7 mouse cellular contexts compared by ENCODE assay signal in the genomic region with DNA sequence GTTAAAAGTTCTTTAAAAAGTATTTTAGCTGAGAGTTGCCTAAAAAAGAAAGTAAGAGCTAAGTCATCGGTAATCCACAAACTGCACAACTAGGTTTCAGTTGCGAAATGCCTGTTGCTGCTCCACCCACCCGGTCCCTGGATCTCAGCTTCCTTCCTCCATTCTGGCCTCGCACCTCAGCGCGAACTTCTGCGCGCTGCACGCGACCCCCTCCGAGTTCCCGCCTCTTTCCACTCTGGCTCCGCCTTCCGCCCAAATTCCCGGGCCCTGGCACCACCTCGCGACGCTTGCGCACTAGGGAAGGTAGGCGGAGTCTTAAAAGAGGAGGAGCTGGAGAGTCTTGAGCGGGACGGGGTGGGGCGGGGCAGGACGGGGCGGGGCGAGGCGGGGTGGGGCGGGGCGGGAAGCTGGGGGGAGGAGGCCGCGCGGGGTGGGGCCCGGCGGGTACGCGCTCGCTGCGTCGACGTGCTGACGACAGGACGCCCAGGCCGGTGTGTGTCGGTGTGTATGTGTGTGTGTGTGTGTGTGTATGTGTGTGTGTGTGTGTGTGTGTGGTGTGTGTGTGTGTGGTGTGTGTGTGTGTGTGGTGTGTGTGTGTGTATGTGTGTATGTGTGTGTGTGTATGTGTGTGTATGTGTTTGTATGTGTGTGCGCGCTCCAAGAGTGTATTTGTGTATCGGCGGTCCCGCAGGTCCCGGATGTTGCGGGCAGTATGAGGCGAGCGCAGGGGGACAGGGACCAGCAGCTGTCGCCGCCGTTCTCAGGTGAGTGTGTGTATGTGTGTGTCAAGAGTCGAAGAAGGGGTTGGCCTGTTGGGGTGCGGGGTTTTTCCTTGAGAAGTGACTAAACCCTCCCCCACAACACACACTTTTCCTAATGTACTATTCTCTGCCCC. TPM values are rescaled to one million over a fixed set of nuclear protein-coding genes. Genes with fewer than 3 reads are reported as not detected.
DNase-seq lines count a peak whose midpoint lies in the region; ATAC-seq lines count a peak whose summit lies in the region.

A gene (plus strand): TSS at position 440 of the 895 bp plus-strand sequence.

- peaks cover 9% of the 10 kb centered on the region for H3K36me3 ChIP-seq in embryonic facial prominence, embryonic 10.5 days (replicated peaks)
- H3K36me3 ChIP-seq in limb, embryonic 10.5 days: peaks cover 8% of the 10 kb centered on the region
- no peaks in the 10 kb centered on the region for H3K36me3 ChIP-seq in midbrain, embryonic 13.5 days

- H3K4me2 ChIP-seq in midbrain, embryonic 13.5 days (replicated peaks): peak within 1 kb of the TSS; percentile 71

- peaks cover 13% of the 10 kb centered on the region for H3K27me3 ChIP-seq in embryonic facial prominence, embryonic 10.5 days (replicated peaks; ENCODE audit: low read depth, poor library complexity, severe bottlenecking)
- H3K27me3 ChIP-seq in limb, embryonic 10.5 days (ENCODE audit: low read depth, poor library complexity, severe bottlenecking): no peaks in the 10 kb centered on the region
- peaks cover 3% of the 10 kb centered on the region; the same call in 1 of the 2 replicates for H3K27me3 ChIP-seq in midbrain, embryonic 13.5 days

- H3K9ac ChIP-seq in midbrain, embryonic 13.5 days (replicated peaks): peak within 1 kb of the TSS; percentile 76

- peak within 1 kb of the TSS; percentile 73 for H3K4me3 ChIP-seq in embryonic facial prominence, embryonic 10.5 days
- H3K4me3 ChIP-seq in limb, embryonic 10.5 days: peak within 1 kb of the TSS; percentile 73
- H3K4me3 ChIP-seq in midbrain, embryonic 13.5 days (replicated peaks): peak within 1 kb of the TSS; percentile 64

- ATAC-seq in granulocyte monocyte progenitor cell, adult 5-6 weeks (replicated peaks; ENCODE audit: poor library complexity, severe bottlenecking): peak; percentile 76
- ATAC-seq in midbrain, embryonic 13.5 days: peak; percentile 94

- H3K4me1 ChIP-seq in embryonic facial prominence, embryonic 10.5 days: peaks cover 25% of the 10 kb centered on the region
- H3K4me1 ChIP-seq in limb, embryonic 10.5 days: peaks cover 22% of the 10 kb centered on the region
- peaks cover 34% of the 10 kb centered on the region for H3K4me1 ChIP-seq in midbrain, embryonic 13.5 days (replicated peaks)

- 2% methylated on average over 57 of the region's 58 CpGs for WGBS in embryonic facial prominence, embryonic 10.5 days
- WGBS in limb, embryonic 10.5 days: 3% methylated on average over 52 of the region's 58 CpGs
- WGBS in midbrain, embryonic 13.5 days: 3% methylated on average over 55 of the region's 58 CpGs

- DNase-seq in adrenal gland, postnatal 10 days: peak; percentile 94
- DNase-seq in embryonic facial prominence, embryonic 10.5 days (ENCODE audit: low spot score): peak; percentile 94
- peak; percentile 90 for DNase-seq in kidney, adult 11 months
- peak; percentile 91 for DNase-seq in limb, embryonic 10.5 days (ENCODE audit: low spot score)
- DNase-seq in spleen, adult 12 weeks (ENCODE audit: low spot score): peak; percentile 89

- no peaks in the 10 kb centered on the region for H3K9me3 ChIP-seq in embryonic facial prominence, embryonic 10.5 days
- H3K9me3 ChIP-seq in limb, embryonic 10.5 days (replicated peaks): no peaks in the 10 kb centered on the region
- no peaks in the 10 kb centered on the region for H3K9me3 ChIP-seq in midbrain, embryonic 13.5 days

- H3K27ac ChIP-seq in embryonic facial prominence, embryonic 10.5 days (replicated peaks): peak within 1 kb of the TSS; percentile 90
- H3K27ac ChIP-seq in limb, embryonic 10.5 days: peak within 1 kb of the TSS; percentile 86
- peak within 1 kb of the TSS; percentile 95 for H3K27ac ChIP-seq in midbrain, embryonic 13.5 days

RNA-seq across cellular contexts. Expression of the gene that starts here (rescaled TPM):
- total RNA-seq in adrenal gland, postnatal 10 days (2021): 100 to 1,000 TPM; 104 to 121 TPM
- 135 TPM in 2 replicates for polyA plus RNA-seq in embryonic facial prominence, embryonic 10.5 days (2016; fragmentation: Nextera tagmentation; extraction: Ambion mirVana)
- 80.9 and 94.8 TPM in 2 replicates for total RNA-seq in granulocyte monocyte progenitor cell, adult 5-6 weeks (2014; fragmentation: Nextera tagmentation)
- 65.8 and 70.6 TPM in 2 replicates for total RNA-seq in granulocyte monocyte progenitor cell, adult 5-6 weeks (2017)
- 95.3 and 123 TPM in 2 replicates for polyA plus RNA-seq in limb, embryonic 10.5 days (2016; fragmentation: Nextera tagmentation; extraction: Ambion mirVana)
- polyA plus RNA-seq in midbrain, embryonic 13.5 days (2015; fragmentation: Nextera tagmentation; extraction: Ambion mirVana): 199 and 202 TPM in 2 replicates

Comparison
In these comparisons a context has a peak if more than half of its experiments do, and no peak if none do; other contexts are left out.
1. Peak in every context shown above with its lines: DNase-seq, ATAC-seq, H3K4me3 ChIP-seq and H3K27ac ChIP-seq.